Mouse (Mus musculus) heart, embryonic 16.5 days (tissue): ENCODE data around the gene Myo1b. TPM values are rescaled to one million over a fixed set of nuclear protein-coding genes. Genes with fewer than 3 reads are reported as not detected.

ENCODE experiments used
- ATAC-seq: fragments of 200-750 bp; cut with Nextera tagmentation; replicated peaks from 2 replicates; pipeline ENCODE4 v1.8.0; 2017; ENCODE audit warnings: moderate number of reproducible peaks; ENCODE audit not compliant: insufficient read depth, low FRiP score; ENCODE audit errors: extremely low read depth
- H3K27ac ChIP-seq: fragments of 300-500 bp; sonication (generic); 2 replicates; pipeline ENCODE4 v1.5.1; 2014; ENCODE audit warnings: mild to moderate bottlenecking, low read length, control low read depth, moderate library complexity
- H3K27me3 ChIP-seq: fragments of 300-500 bp; sonication (generic); 2 replicates; pipeline ENCODE4 v1.6.1; 2014; ENCODE audit warnings: low read length, mixed read lengths; ENCODE audit not compliant: control insufficient read depth, insufficient read depth
- H3K36me3 ChIP-seq: fragments of 300-500 bp; sonication (generic); 2 replicates; pipeline ENCODE4 v1.6.1; 2014; ENCODE audit not compliant: control insufficient read depth, insufficient read depth
- H3K4me1 ChIP-seq: fragments of 300-500 bp; sonication (generic); 2 replicates; pipeline ENCODE4 v1.6.1; 2014; ENCODE audit warnings: low read length, mixed read lengths; ENCODE audit not compliant: control insufficient read depth, insufficient read depth
- H3K4me2 ChIP-seq: fragments of 300-500 bp; sonication (generic); 2 replicates; pipeline ENCODE4 v1.6.1; 2014; ENCODE audit warnings: low read depth, mild to moderate bottlenecking, control low read depth, low read length
- H3K4me3 ChIP-seq: fragments of 300-500 bp; sonication (generic); 2 replicates; pipeline ENCODE4 v1.5.1; 2014; ENCODE audit warnings: mild to moderate bottlenecking, control low read depth, low read length
- H3K9ac ChIP-seq: fragments of 300-500 bp; sonication (generic); 2 replicates; pipeline ENCODE4 v1.6.1; 2014; ENCODE audit warnings: low read length, control low read depth
- H3K9me3 ChIP-seq: fragments of 300-500 bp; sonication (generic); replicated peaks from 2 replicates; pipeline ENCODE4 v1.6.1; 2016; ENCODE audit warnings: low read length; ENCODE audit not compliant: control insufficient read depth
- WGBS: fragments of 180-500 bp; shearing (Covaris S2); extraction: QIAGEN DNeasy Blood & Tissue Kit; methylation state at CpG from one replicate; pipeline ENCODE4 v1.1.7; 2014; 5-methylcytosine and 5-hydroxymethylcytosine counted together
- polyA plus RNA-seq: library from polyadenylated mRNA; unstranded; fragments of >200 nt; fragmentation: Nextera tagmentation; extraction: Ambion mirVana; gene quantifications from 2 replicates; pipeline ENCODE4 v1.2.1, GENCODE M21; 2015

Gene Myo1b
- polyA plus RNA-seq, 1 experiment from 2014 or later: 26.6 TPM

GRCm38 (mm10) chr1:51820520-51820919 lies 95.4 kb downstream of the Myo1b start:
- no peak overlapping the region for H3K9ac ChIP-seq
- H3K9me3 ChIP-seq: no peaks in the 10 kb centered on the region
- no peaks in the 10 kb centered on the region for H3K36me3 ChIP-seq
- WGBS: 85% methylated on average over 6 of the region's 6 CpGs
- H3K4me2 ChIP-seq: no peak overlapping the region
- H3K4me3 ChIP-seq: no peak overlapping the region
- H3K27me3 ChIP-seq: no peaks in the 10 kb centered on the region
- no peak for ATAC-seq
- no peak overlapping the region for H3K27ac ChIP-seq
- no peaks in the 10 kb centered on the region; the same call in 1 of the 2 replicates for H3K4me1 ChIP-seq

GRCm38 (mm10) chr1:51820013-51820441 lies 95.8 kb downstream of the Myo1b start:
- no peak overlapping the region for H3K4me3 ChIP-seq
- ATAC-seq: no peak
- WGBS: 78% methylated on average over 7 of the region's 7 CpGs
- no peak overlapping the region for H3K27ac ChIP-seq
- no peak overlapping the region for H3K4me2 ChIP-seq
- no peak overlapping the region for H3K9ac ChIP-seq
- no peaks in the 10 kb centered on the region for H3K27me3 ChIP-seq
- no peaks in the 10 kb centered on the region; the same call in 1 of the 2 replicates for H3K4me1 ChIP-seq
- H3K9me3 ChIP-seq: no peaks in the 10 kb centered on the region
- H3K36me3 ChIP-seq: no peaks in the 10 kb centered on the region

GRCm38 (mm10) chr1:51815636-51816035 lies 100.2 kb downstream of the Myo1b start:
- ATAC-seq: no peak

GRCm38 (mm10) chr1:51814854-51815630 lies 100.8 kb downstream of the Myo1b start:
- H3K27ac ChIP-seq: no peak overlapping the region
- H3K36me3 ChIP-seq: no peaks in the 10 kb centered on the region
- H3K9ac ChIP-seq: no peak overlapping the region
- 61% methylated on average over 5 of the region's 5 CpGs for WGBS
- no peak overlapping the region for H3K4me2 ChIP-seq
- H3K4me3 ChIP-seq: no peak overlapping the region
- no peak for ATAC-seq
- no peaks in the 10 kb centered on the region for H3K9me3 ChIP-seq
- H3K4me1 ChIP-seq: no peaks in the 10 kb centered on the region
- no peaks in the 10 kb centered on the region for H3K27me3 ChIP-seq

More at GRCm38 (mm10) chr1:51815636-51816035, 100.2 kb downstream of the Myo1b start:
- Histone ChIP-seq H3K4me2 (no peak overlapping the region), H3K9ac (no peak overlapping the region), H3K27me3 (no peaks in the 10 kb centered on the region), H3K4me1 (no peaks in the 10 kb centered on the region), H3K9me3 (no peaks in the 10 kb centered on the region), H3K27ac (no peak overlapping the region), H3K4me3 (no peak overlapping the region), H3K36me3 (no peaks in the 10 kb centered on the region)
- 77% methylated on average over 1 of the region's 1 CpGs for WGBS

GRCm38 (mm10) chr1:51808847-51809246 lies 107.0 kb downstream of the Myo1b start:
- WGBS: 82% methylated on average over 10 of the region's 10 CpGs
- no peaks in the 10 kb centered on the region for H3K36me3 ChIP-seq
- H3K27ac ChIP-seq: no peak overlapping the region
- no peak for ATAC-seq
- no peak overlapping the region for H3K4me3 ChIP-seq
- H3K9me3 ChIP-seq: no peaks in the 10 kb centered on the region
- H3K27me3 ChIP-seq: no peaks in the 10 kb centered on the region
- H3K4me2 ChIP-seq: no peak overlapping the region
- H3K4me1 ChIP-seq: no peaks in the 10 kb centered on the region
- no peak overlapping the region for H3K9ac ChIP-seq

GRCm38 (mm10) chr1:51808228-51808627 lies 107.6 kb downstream of the Myo1b start:
- 67% methylated on average over 1 of the region's 1 CpGs for WGBS
- Histone ChIP-seq H3K27ac (no peak overlapping the region), H3K9ac (no peak overlapping the region), H3K4me3 (no peak overlapping the region), H3K36me3 (no peaks in the 10 kb centered on the region), H3K9me3 (no peaks in the 10 kb centered on the region), H3K27me3 (no peaks in the 10 kb centered on the region), H3K4me1 (no peaks in the 10 kb centered on the region), H3K4me2 (no peak overlapping the region)
- no peak for ATAC-seq

- Histone ChIP-seq H3K36me3 (no peaks in the 10 kb centered on the region), H3K27me3 (no peaks in the 10 kb centered on the region), H3K4me1 (no peaks in the 10 kb centered on the region), H3K27ac (no peak overlapping the region), H3K9ac (no peak overlapping the region), H3K4me3 (no peak overlapping the region), H3K4me2 (no peak overlapping the region), H3K9me3 (no peaks in the 10 kb centered on the region)
- 77% methylated on average over 5 of the region's 5 CpGs for WGBS
- ATAC-seq: no peak
Observed at GRCm38 (mm10) chr1:51805040-51805610, 110.7 kb downstream of the Myo1b start.

- no peak overlapping the region for H3K27ac ChIP-seq
- H3K9ac ChIP-seq: no peak overlapping the region
- H3K9me3 ChIP-seq: no peaks in the 10 kb centered on the region
- 80% methylated on average over 12 of the region's 12 CpGs for WGBS
- ATAC-seq: no peak
- H3K4me3 ChIP-seq: no peak overlapping the region
- no peaks in the 10 kb centered on the region for H3K4me1 ChIP-seq
- H3K27me3 ChIP-seq: no peaks in the 10 kb centered on the region
- no peaks in the 10 kb centered on the region for H3K36me3 ChIP-seq
- no peak overlapping the region for H3K4me2 ChIP-seq
Observed at GRCm38 (mm10) chr1:51804296-51805039, 111.4 kb downstream of the Myo1b start.

- H3K9ac ChIP-seq: no peak overlapping the region
- 80% methylated on average over 7 of the region's 7 CpGs for WGBS
- no peaks in the 10 kb centered on the region for H3K27me3 ChIP-seq
- ATAC-seq: no peak
- peaks cover 1% of the 10 kb centered on the region; the same call in 1 of the 2 replicates for H3K36me3 ChIP-seq
- no peaks in the 10 kb centered on the region for H3K4me1 ChIP-seq
- no peak overlapping the region for H3K4me3 ChIP-seq
- H3K4me2 ChIP-seq: no peak overlapping the region
- H3K27ac ChIP-seq: no peak overlapping the region
- no peaks in the 10 kb centered on the region for H3K9me3 ChIP-seq
Observed at GRCm38 (mm10) chr1:51798011-51798471, 117.8 kb downstream of the Myo1b start.
